Mouse (Mus musculus) embryonic facial prominence, embryonic 14.5 days (tissue): ENCODE measurements at regions not wholly inside any gene's neighbourhood (a gene's known extent, or its start where the extent isn't known, plus 50 kb on each side); places are given as distances from the start of the nearest gene placed in this dataset.

ENCODE experiments used
- ATAC-seq: fragments of 200-750 bp; cut with Nextera tagmentation; 2 replicates; pipeline ENCODE4 v1.8.0; 2017; ENCODE audit warnings: low read depth, moderate number of reproducible peaks, moderate TSS enrichment
- DNase-seq: peaks from one replicate; pipeline ENCODE4 v3.0.0-alpha.2; 2015; ENCODE audit warnings: low spot score
- H3K27ac ChIP-seq: fragments of 300-500 bp; sonication (generic); replicated peaks from 2 replicates; pipeline ENCODE4 v1.5.1; 2014; ENCODE audit warnings: low read depth, mild to moderate bottlenecking, low read length, moderate library complexity
- H3K27me3 ChIP-seq: fragments of 300-500 bp; sonication (generic); replicated peaks from 2 replicates; pipeline ENCODE4 v1.6.1; 2014; ENCODE audit warnings: low read length; ENCODE audit not compliant: control insufficient read depth, insufficient read depth
- H3K36me3 ChIP-seq: fragments of 300-500 bp; sonication (generic); 2 replicates; pipeline ENCODE4 v1.6.1; 2014; ENCODE audit warnings: low read length, mixed read lengths; ENCODE audit not compliant: control insufficient read depth, insufficient read depth
- H3K4me1 ChIP-seq: fragments of 300-500 bp; sonication (generic); 2 replicates; pipeline ENCODE4 v1.6.1; 2014; ENCODE audit warnings: antibody characterized with exemption, low read length; ENCODE audit not compliant: control insufficient read depth, insufficient read depth
- H3K4me2 ChIP-seq: fragments of 300-500 bp; sonication (generic); 2 replicates; pipeline ENCODE4 v1.6.1; 2014; ENCODE audit warnings: low read depth, mild to moderate bottlenecking, low read length, moderate library complexity, mixed read lengths
- H3K4me3 ChIP-seq: fragments of 300-500 bp; sonication (generic); 2 replicates; pipeline ENCODE4 v1.5.1; 2014; ENCODE audit warnings: low read depth, mild to moderate bottlenecking, low read length
- H3K9ac ChIP-seq: fragments of 300-500 bp; sonication (generic); 2 replicates; pipeline ENCODE4 v1.6.1; 2014; ENCODE audit warnings: low read depth, mild to moderate bottlenecking, low read length, moderate library complexity, mixed read lengths
- H3K9me3 ChIP-seq: fragments of 300-500 bp; sonication (generic); 2 replicates; pipeline ENCODE4 v1.6.1; 2016; ENCODE audit warnings: low read length; ENCODE audit not compliant: control insufficient read depth
- WGBS: fragments of 180-500 bp; shearing (Covaris S2); extraction: QIAGEN DNeasy Blood & Tissue Kit; methylation state at CpG from one replicate; pipeline ENCODE4 v1.1.7; 2014; 5-methylcytosine and 5-hydroxymethylcytosine counted together

DNA sequence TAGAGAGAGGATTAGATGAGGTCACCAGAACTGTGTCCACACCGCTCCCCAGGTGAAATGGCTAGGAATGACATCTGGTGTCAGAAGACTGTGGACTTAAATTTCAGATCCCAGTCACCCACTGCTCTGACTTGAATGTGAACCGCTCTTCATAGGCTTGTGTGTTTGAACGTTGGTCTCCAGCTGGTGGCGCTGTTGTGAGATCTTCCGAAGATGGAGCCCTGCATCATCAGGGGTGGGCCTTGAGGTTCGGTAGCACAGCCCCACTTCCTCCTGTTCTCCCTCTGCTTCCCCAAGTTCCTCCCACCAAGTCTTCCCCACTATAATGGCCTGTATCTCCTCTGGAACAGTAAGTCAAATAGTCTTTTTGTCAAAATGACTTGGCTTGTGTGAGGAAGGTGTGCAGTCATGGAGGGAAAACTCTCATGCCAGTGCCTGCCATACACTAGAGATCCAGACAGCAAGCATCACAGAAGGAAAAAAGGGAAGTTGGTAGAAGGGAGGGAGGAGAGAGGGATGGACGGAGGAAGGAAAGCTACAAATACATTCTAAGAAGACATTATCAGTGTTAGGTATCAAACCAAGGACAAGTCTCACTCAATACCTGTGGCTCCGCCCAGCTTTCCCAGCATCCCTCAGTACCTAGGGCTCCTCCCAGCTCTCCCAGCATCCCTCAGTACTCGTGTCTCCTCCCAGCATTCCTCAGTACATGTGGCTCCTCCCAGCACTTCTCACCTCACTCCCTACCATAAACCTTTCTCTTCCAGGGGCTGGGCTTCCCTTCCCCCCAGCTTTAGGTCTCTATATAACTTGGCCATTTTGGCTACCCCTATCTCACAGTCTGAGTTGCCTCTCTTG, 423.9 kb upstream of the Jarid2 start:
- 79% methylated on average over 9 of the region's 9 CpGs for WGBS
- no peak overlapping the region for H3K4me3 ChIP-seq
- no peak overlapping the region for H3K4me2 ChIP-seq
- H3K4me1 ChIP-seq, result no peaks in the 10 kb centered on the region
- H3K9me3 ChIP-seq, result no peaks in the 10 kb centered on the region
- no peaks in the 10 kb centered on the region for H3K27me3 ChIP-seq
- DNase-seq (no peak), ATAC-seq (no peak)
- H3K36me3 ChIP-seq, result no peaks in the 10 kb centered on the region
- no peak overlapping the region for H3K9ac ChIP-seq
- H3K27ac ChIP-seq, result no peak overlapping the region

DNA sequence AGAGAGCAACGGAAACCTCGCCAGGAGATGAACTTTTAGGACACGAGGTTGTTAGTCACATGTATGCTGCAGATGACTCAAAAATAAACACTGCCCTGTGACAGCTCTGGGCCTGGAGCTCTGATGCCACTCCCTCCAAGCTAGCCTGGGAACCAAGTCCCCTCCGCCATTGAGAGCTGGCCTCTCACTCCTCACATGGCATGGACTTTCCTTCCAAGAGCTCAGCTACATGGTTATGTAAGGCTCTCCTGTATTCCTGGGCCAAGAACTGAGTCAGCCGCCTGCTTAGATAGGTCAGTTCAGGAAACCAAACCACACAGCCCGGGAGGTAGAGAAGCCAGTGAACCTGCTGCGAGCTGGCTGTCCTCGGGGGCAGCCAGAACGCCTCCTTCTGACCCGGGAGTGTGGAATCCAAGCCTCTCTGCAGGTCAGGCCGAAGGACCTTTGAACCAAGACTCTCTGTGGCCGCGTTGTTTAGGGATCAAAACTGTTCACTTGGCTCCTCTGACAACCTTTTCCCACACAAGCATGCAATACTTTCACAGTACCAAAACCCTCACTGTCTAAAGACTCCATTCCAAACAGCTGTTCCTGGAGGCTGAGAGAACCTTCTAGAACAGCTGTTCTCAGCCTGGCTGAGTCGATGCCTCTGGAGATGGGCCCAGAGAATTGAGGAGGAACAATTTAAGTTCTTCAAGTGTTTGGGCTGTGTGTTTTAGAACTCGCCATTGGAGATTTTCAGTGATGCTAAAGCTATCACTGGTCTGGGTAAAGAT, 422.8 kb upstream of the Jarid2 start:
- DNase-seq (no peak), ATAC-seq (no peak)
- Histone ChIP-seq H3K4me1 (no peaks in the 10 kb centered on the region), H3K36me3 (no peaks in the 10 kb centered on the region), H3K4me3 (no peak overlapping the region), H3K4me2 (no peak overlapping the region), H3K9me3 (no peaks in the 10 kb centered on the region), H3K27ac (no peak overlapping the region), H3K9ac (no peak overlapping the region), H3K27me3 (no peaks in the 10 kb centered on the region)
- 85% methylated on average over 15 of the region's 15 CpGs for WGBS

DNA sequence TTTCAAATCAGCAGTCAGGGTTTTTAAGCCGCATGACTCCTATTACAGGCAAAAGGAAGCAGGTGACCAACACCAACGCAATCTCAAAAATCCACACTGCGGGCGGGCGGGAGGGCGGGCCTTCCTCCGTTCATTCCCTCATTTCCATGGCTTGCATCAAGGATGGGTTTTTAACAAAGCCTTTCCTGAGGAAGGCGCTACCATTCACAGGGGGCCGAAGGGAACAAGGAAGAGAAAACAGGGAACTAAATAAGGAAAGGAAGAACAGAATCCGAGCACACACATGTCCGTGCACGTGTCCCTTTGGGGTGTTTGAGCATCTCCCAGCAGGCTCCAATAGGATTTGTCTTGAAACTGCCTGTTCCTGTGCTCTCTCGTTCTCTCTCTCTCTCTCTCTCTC, 421.0 kb upstream of the Jarid2 start:
- no peaks in the 10 kb centered on the region for H3K27me3 ChIP-seq
- H3K4me3 ChIP-seq, result no peak overlapping the region
- ATAC-seq (no peak), DNase-seq (no peak)
- no peak overlapping the region for H3K4me2 ChIP-seq
- H3K36me3 ChIP-seq, result no peaks in the 10 kb centered on the region
- 49% methylated on average over 13 of the region's 13 CpGs for WGBS
- H3K27ac ChIP-seq, result no peak overlapping the region
- H3K9me3 ChIP-seq, result no peaks in the 10 kb centered on the region
- H3K9ac ChIP-seq, result no peak overlapping the region
- no peaks in the 10 kb centered on the region for H3K4me1 ChIP-seq

DNA sequence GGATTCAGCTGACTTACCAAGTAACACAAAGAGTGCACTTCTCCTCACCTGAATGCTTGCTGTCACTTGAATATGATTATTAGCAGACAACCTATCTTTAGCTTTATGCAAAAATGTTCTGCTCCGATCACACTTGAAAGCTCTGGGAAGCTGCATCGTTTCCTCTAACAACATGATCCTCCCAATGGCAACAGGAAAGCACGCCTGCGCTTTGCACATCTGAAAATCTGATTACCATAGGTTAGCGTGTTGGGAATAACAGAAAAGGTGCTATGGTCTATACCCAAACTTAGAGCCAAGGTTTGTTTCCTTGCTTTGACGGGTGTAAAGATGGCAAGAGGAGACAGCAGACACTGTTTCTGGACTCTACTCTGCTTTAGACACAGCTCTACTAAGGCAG, 417.0 kb upstream of the Jarid2 start:
- 89% methylated on average over 6 of the region's 6 CpGs for WGBS
- Histone ChIP-seq H3K27me3 (no peaks in the 10 kb centered on the region), H3K36me3 (no peaks in the 10 kb centered on the region), H3K9ac (no peak overlapping the region), H3K4me3 (no peak overlapping the region), H3K9me3 (no peaks in the 10 kb centered on the region), H3K27ac (no peak overlapping the region), H3K4me2 (no peak overlapping the region), H3K4me1 (no peaks in the 10 kb centered on the region)
- DNase-seq, result no peak
- no peak for ATAC-seq

DNA sequence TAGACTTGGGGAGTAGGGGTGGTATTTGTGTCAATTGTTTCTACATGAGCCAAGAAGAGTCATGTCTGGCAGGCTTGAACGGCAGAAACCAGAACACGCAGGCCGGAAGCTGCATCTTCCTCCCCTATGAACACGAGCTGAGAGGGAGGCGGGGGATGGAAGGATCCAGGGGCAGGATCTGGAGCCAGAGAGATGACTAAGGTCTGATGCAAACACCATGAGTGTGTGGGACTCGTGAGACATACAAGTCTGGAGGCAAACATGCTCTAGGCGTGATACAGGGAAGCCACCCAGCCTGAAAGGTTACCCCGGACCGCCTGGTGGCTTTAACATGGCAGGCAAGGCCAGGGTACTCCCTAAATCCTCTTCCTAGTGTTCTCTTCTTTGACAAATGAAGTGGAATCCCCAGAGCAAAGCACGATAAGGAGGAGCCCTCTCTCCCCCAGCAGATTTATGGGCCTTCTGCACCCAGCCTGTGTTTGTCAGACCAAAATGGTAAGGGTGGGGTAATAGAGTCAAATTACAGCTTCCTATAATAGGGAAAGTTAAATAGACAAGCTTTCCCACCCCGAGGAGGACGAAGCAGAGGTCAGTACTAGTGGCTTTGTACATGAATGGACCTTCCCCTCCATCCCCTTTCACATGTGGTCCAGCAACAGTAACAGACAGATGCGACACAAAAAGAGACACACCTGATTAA, 412.4 kb upstream of the Jarid2 start:
- H3K4me1 ChIP-seq, result peaks cover 6% of the 10 kb centered on the region; the same call in 1 of the 2 replicates
- no peaks in the 10 kb centered on the region for H3K9me3 ChIP-seq
- no peak overlapping the region for H3K27ac ChIP-seq
- no peak overlapping the region for H3K4me3 ChIP-seq
- DNase-seq (no peak), ATAC-seq (no peak)
- no peak overlapping the region for H3K9ac ChIP-seq
- WGBS, result 78% methylated on average over 13 of the region's 13 CpGs
- H3K36me3 ChIP-seq, result no peaks in the 10 kb centered on the region
- no peaks in the 10 kb centered on the region for H3K27me3 ChIP-seq
- no peak overlapping the region for H3K4me2 ChIP-seq

DNA sequence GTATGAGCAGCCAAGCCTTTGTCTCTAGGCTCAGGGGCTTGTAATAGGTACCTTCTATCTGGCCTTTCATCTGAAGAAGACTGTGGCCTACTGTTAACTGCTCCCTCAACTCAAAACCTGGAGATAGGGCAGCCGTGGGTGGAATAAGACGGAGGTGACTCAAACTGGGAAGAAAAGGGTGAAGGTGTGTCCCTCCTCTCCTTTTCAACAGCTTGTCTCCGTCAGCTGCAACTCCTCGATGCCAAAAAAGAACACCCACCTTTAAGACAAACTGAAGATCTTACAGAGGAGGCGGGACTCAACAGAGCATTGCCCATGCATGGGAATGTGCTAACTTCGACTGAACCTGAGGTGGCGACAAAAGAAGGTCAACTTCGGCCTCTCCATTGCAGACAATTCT, 411.7 kb upstream of the Jarid2 start:
- Histone ChIP-seq H3K9ac (no peak overlapping the region), H3K4me1 (peaks cover 6% of the 10 kb centered on the region; the same call in 1 of the 2 replicates), H3K27me3 (no peaks in the 10 kb centered on the region), H3K9me3 (no peaks in the 10 kb centered on the region), H3K4me3 (no peak overlapping the region), H3K36me3 (no peaks in the 10 kb centered on the region), H3K27ac (no peak overlapping the region), H3K4me2 (no peak overlapping the region)
- 82% methylated on average over 8 of the region's 8 CpGs for WGBS
- ATAC-seq (no peak), DNase-seq (no peak)

DNA sequence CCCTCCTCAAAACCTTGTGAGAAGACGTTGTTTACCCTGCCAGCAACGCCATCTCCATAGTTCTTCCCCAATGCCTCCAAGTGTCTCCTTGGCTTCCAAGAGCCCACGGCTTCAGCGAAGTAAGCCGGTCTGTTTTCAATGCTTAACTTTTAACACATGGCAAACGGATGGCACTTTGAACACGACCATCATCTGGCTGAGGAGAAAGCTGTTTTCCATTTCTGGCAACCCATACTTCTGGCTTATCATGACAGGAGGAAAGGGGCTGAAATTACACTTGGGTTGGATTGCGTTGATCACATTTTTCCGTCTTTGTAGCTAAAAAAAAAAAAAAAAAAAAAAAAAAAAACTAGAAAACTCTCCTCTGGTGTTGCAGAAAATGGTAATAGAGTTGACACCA, 410.2 kb upstream of the Jarid2 start:
- Histone ChIP-seq H3K36me3 (no peaks in the 10 kb centered on the region), H3K9ac (no peak overlapping the region), H3K4me1 (peaks cover 6% of the 10 kb centered on the region; the same call in 1 of the 2 replicates), H3K4me3 (no peak overlapping the region), H3K4me2 (no peak overlapping the region), H3K27me3 (no peaks in the 10 kb centered on the region), H3K27ac (no peak overlapping the region), H3K9me3 (no peaks in the 10 kb centered on the region)
- ATAC-seq (no peak), DNase-seq (no peak)
- 51% methylated on average over 9 of the region's 9 CpGs for WGBS

DNA sequence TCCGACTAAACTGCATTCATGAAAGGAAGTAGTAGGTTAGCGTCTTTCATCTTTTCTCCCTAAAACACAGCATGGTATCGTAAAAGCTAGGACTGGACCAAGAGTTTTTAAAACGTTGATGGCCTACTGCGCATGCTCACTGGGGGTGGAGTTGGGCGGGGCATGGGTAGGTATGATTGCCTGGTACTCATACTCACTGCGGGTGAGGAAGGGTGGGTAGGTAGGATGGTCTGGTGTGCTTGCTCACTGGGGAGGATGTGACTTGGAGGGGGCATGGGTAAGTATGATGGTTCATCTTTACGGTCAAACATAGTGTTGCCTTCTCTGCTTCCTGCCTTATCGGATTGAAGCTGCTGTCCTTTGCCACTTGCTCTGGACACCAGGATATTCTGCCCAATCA, 409.8 kb upstream of the Jarid2 start:
- no peak for DNase-seq
- Histone ChIP-seq H3K27ac (no peak overlapping the region), H3K4me1 (peaks cover 6% of the 10 kb centered on the region; the same call in 1 of the 2 replicates), H3K9ac (no peak overlapping the region), H3K36me3 (no peaks in the 10 kb centered on the region), H3K4me2 (no peak overlapping the region), H3K27me3 (no peaks in the 10 kb centered on the region), H3K4me3 (no peak overlapping the region), H3K9me3 (no peaks in the 10 kb centered on the region)
- 86% methylated on average over 9 of the region's 9 CpGs for WGBS
- ATAC-seq, result no peak
